Mouse (Mus musculus) G1E (cell line): ENCODE measurements around the gene Ccser2. TPM values are rescaled to one million over a fixed set of nuclear protein-coding genes. Genes with fewer than 3 reads are reported as not detected.

Source experiments
- ATAC-seq: 2 replicates; pipeline ENCODE4 v1.8.0; 2016; ENCODE audit warnings: mild to moderate bottlenecking; ENCODE audit not compliant: insufficient number of reproducible peaks, poor library complexity, low FRiP score, severe bottlenecking; ENCODE audit errors: extremely low read depth
- DNase-seq: peaks from one replicate; pipeline ENCODE4 v3.0.0; 2012; ENCODE audit warnings: low spot score
- H3K27me3 ChIP-seq: 2 replicates; pipeline ENCODE4 v1.6.1; 2012; ENCODE audit warnings: mild to moderate bottlenecking, low read length, inconsistent platforms; ENCODE audit not compliant: insufficient read depth
- H3K36me3 ChIP-seq: replicated peaks from 2 replicates; pipeline ENCODE3; 2012; ENCODE audit warnings: mild to moderate bottlenecking, inconsistent platforms
- H3K4me1 ChIP-seq: 2 replicates; pipeline ENCODE4 v1.6.1; 2012; ENCODE audit warnings: low read depth, low read length, inconsistent platforms, mixed read lengths; ENCODE audit not compliant: insufficient read depth
- H3K4me3 ChIP-seq: 2 replicates; pipeline ENCODE4 v1.5.1; 2012; ENCODE audit warnings: low read depth, mild to moderate bottlenecking, inconsistent platforms, low read length, moderate library complexity, mixed read lengths
- H3K9me3 ChIP-seq: replicated peaks from 2 replicates; pipeline ENCODE4 v1.6.1; 2012; ENCODE audit warnings: inconsistent platforms
- CTCF ChIP-seq: IDR thresholded peaks from 2 replicates; pipeline ENCODE4 v1.5.1; 2012; ENCODE audit warnings: low read depth, low read length, inconsistent platforms, mixed read lengths
- GATA1 ChIP-seq: IDR thresholded peaks from 2 replicates; pipeline ENCODE4 v1.6.1; 2012; ENCODE audit warnings: borderline replicate concordance, low read length, inconsistent platforms, mixed read lengths
- GATA2 ChIP-seq: IDR thresholded peaks from 2 replicates; pipeline ENCODE4 v1.6.1; 2012; ENCODE audit warnings: low read depth, low read length, inconsistent platforms, borderline replicate concordance
- POLR2AphosphoS5 ChIP-seq: IDR thresholded peaks from 2 replicates; pipeline ENCODE4 v1.6.1; 2012; ENCODE audit warnings: low read depth, low read length, inconsistent platforms; ENCODE audit not compliant: insufficient replicate concordance
- TAL1 ChIP-seq: conservative IDR thresholded peaks from 2 replicates; pipeline ENCODE4 v1.6.1; 2012; ENCODE audit warnings: low read depth, low read length, inconsistent platforms, mixed read lengths
- polyA plus RNA-seq: library from polyadenylated mRNA; stranded (reverse); fragments of >175 nt; gene quantifications from 2 replicates; pipeline ENCODE4 v1.2.3, GENCODE M21; 2012
- total RNA-seq, 2 experiments: library from RNA; stranded (forward) in 1 of 2; stranded (reverse) in 1 of 2; fragments of 200-1000 nt in 1 of 2; fragments of >200 nt in 1 of 2; fragmentation: Nextera tagmentation in 1 of 2; gene quantifications; 2 replicates each; pipeline ENCODE4 v1.2.3; 2014 to 2017

Ccser2 gene
- total and polyA plus RNA-seq, 3 experiments, result 0.53 to 16.9 (median 7.5) TPM

DNA sequence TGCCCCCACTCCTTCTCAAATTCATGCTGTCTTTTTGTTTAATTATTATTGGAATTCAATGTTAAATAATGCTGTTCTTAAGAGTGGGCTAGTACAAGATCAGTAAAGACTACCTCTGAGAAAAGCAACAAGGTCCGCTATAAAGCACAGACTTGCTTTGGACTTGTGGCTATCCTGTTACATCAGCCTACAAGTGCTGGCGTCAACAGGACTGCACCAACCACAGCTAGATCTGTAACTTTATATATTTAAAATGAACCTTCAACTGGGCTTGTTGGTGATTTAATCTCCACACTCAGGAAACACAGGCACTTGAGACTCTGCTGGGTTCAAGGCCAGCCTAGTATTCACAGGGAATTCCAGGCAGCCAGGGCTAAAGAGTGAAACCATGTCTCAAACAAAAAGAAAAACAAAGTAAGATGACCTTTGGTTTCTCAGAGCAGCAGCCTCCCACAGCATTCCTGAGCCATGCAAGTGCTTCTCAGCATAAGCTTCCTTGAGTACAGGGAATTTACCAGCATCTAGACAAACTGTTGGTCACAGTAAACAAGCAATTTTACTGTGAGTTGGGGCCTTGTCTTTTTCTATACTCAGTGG lies 75.7 kb downstream of the Ccser2 start:
- Histone ChIP-seq H3K4me3 (no peak overlapping the region), H3K9me3 (no peaks in the 10 kb centered on the region), H3K27me3 (no peaks in the 10 kb centered on the region), H3K36me3 (peaks cover 3% of the 10 kb centered on the region), H3K4me1 (no peaks in the 10 kb centered on the region)
- DNase-seq, result no peak
- ATAC-seq, result no peak
- no peak for TF ChIP-seq CTCF
- TF ChIP-seq GATA2, result no peak
- TF ChIP-seq TAL1, result no peak
- TF ChIP-seq POLR2AphosphoS5, result no peak
- TF ChIP-seq GATA1, result no peak

DNA sequence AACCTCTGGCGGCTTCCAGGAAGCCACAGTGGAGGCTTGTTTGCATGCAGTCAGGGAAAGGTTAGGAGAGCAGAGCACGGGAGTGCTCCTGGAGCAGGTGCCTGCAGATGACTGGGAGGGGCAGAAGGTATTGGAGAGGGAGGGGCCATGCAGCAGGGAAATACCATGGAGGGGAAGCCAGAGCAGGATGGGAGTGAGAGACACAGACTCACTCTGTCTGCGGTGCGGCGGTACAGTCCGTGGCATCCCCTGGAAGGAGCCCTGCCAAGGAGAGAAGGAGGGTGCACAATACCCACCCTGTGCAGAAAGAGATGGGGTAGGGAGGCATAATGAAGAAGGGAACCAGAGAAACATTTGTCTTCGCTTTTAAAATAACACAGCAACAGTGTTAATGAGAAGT lies 78.4 kb downstream of the Ccser2 start:
- no peaks in the 10 kb centered on the region for H3K27me3 ChIP-seq
- H3K9me3 ChIP-seq, result no peaks in the 10 kb centered on the region
- ATAC-seq, result no peak
- H3K4me1 ChIP-seq, result no peaks in the 10 kb centered on the region
- no peak overlapping the region for H3K4me3 ChIP-seq
- no peak for DNase-seq
- H3K36me3 ChIP-seq, result peaks cover 3% of the 10 kb centered on the region
- TF ChIP-seq POLR2AphosphoS5 (no peak), GATA2 (no peak), TAL1 (no peak), GATA1 (no peak), CTCF (no peak)

DNA sequence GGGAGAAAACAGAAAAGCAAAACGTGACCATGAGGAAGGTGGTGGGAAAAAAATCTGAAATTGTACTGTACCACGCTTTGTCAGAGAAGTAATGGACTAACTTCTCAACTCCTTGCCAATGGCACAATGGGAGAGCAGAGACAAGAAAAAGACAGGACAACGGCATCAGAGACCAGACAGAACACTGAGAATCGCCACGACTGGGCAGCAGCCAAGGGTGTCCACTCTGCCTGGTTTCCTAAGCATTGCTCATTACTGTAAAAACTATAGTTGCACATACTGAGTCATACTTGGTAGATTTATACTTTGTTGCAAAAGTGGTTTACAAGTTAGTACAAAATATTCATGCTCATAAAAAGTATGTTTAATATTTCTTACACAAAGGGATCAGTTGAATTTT lies 82.9 kb downstream of the Ccser2 start:
- DNase-seq, result no peak
- no peak for ATAC-seq
- H3K27me3 ChIP-seq, result no peaks in the 10 kb centered on the region
- TF ChIP-seq CTCF, result no peak
- TF ChIP-seq TAL1, result no peak
- no peak for TF ChIP-seq GATA1
- no peak for TF ChIP-seq GATA2
- TF ChIP-seq POLR2AphosphoS5, result no peak
- H3K36me3 ChIP-seq, result peaks cover 3% of the 10 kb centered on the region
- H3K9me3 ChIP-seq, result no peaks in the 10 kb centered on the region
- H3K4me1 ChIP-seq, result no peaks in the 10 kb centered on the region
- H3K4me3 ChIP-seq, result no peak overlapping the region

DNA sequence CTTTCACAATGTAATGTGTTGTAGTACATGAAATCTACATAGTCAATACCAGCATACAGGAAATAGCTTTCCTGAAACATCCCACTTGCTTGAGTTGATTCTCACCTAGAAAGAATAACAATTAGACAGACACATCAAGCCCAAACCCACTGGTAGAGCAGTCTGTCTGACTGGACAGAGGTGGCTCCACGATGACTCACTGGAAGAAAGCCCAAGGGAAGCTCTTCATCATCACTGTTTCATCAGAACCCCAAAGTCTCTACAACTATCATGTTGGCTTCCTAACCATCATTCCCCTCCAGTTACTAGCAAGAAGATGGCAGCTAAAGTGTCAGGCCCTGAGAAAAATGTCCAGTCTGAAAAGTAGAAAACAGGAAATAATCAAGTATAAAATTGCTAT lies 83.5 kb downstream of the Ccser2 start:
- TF ChIP-seq GATA2, result no peak
- no peak for TF ChIP-seq CTCF
- no peak for TF ChIP-seq TAL1
- TF ChIP-seq POLR2AphosphoS5, result no peak
- no peak for TF ChIP-seq GATA1
- Histone ChIP-seq H3K4me1 (no peaks in the 10 kb centered on the region), H3K4me3 (no peak overlapping the region), H3K9me3 (no peaks in the 10 kb centered on the region), H3K36me3 (peaks cover 2% of the 10 kb centered on the region), H3K27me3 (no peaks in the 10 kb centered on the region)
- ATAC-seq (no peak), DNase-seq (no peak)

DNA sequence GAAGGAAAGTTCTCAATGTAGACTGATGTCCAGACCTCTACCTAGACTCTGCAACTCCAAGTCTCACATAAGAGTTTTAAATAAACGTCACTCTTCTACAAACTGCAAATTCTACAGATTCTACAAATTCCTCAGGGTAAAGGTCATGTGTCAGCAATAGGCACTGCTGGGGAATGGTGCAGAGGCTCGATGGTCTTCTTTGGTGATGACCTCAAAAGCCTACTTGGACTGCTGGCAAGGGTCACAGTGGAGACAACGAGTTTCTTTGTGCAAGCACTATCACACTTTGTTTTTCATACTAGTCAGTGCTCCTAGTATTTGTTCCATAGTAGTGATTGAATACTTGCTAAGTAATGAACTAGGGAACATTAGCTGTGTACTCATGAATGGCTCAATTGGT lies 85.0 kb downstream of the Ccser2 start:
- Histone ChIP-seq H3K27me3 (no peaks in the 10 kb centered on the region), H3K9me3 (no peaks in the 10 kb centered on the region), H3K4me3 (no peak overlapping the region), H3K4me1 (no peaks in the 10 kb centered on the region), H3K36me3 (peaks cover 5% of the 10 kb centered on the region)
- ATAC-seq (no peak), DNase-seq (no peak)
- TF ChIP-seq CTCF (no peak), GATA1 (no peak), GATA2 (no peak), POLR2AphosphoS5 (no peak), TAL1 (no peak)

DNA sequence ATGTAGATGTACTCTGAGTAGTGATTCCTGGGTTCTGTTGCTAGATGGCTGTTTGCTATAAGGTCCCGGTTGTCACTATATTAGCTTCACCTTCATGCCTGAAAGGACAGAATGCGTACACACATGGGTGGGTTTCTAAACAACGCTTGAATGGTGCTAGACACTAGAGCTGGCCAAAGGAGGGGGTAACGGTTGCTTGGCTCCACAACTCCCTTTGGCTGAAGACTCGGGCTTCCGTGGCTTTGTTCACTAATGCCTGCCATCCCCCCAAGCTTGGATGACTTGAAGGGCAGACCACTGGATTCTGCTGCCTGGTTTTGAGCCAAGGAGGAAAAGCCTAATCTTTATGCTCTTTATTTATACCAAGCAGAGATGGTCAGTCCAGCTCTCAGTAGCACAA lies 98.3 kb downstream of the Ccser2 start:
- H3K27me3 ChIP-seq, result no peaks in the 10 kb centered on the region
- TF ChIP-seq GATA2, result no peak
- TF ChIP-seq TAL1, result no peak
- TF ChIP-seq CTCF, result no peak
- H3K4me1 ChIP-seq, result no peaks in the 10 kb centered on the region
- no peak overlapping the region for H3K4me3 ChIP-seq
- no peaks in the 10 kb centered on the region for H3K36me3 ChIP-seq
- DNase-seq (no peak), ATAC-seq (no peak)
- H3K9me3 ChIP-seq, result no peaks in the 10 kb centered on the region
